Mouse (Mus musculus) adrenal gland, postnatal 36 days (tissue): ENCODE data around the gene Tns3. TPM values are rescaled to one million over a fixed set of nuclear protein-coding genes. Genes with fewer than 3 reads are reported as not detected.
A peak's percentile ranks its signal among the peaks of the same experiment; 100 is the strongest.

ENCODE experiments used
- DNase-seq, 2 experiments: peaks; one replicate each; pipeline ENCODE4 v3.0.0; 2021; ENCODE audit warnings: mixed read lengths in 1 of 2
- total RNA-seq, 2 experiments: library from RNA; stranded (reverse); gene quantifications; 2 replicates each; pipeline ENCODE4 v1.2.3; 2021

Gene Tns3
- total RNA-seq, 2 experiments from 2014 or later, result 46.9 to 60.6 TPM

DNA sequence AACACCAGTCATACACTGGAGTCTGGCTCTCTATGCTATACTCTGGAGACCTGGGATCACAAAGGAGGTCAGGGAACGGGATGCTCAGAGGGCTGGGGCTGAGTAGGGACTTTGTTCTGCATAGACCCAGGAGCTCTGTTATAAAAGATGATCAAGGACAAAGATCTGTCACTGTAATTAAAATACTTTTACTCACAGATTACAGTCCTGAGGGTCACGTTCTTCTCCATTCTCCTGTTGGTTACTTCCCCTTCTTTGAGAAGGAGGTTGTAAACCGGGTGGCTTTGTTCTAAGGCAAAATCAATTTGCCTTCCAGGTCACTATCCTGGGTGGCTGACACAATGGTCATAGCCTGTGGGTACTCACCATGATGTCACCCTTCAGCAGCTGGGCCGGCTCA lies 133.8 kb downstream of the Tns3 start:
- DNase-seq, result no peak

- DNase-seq, result no peak
Observed at GRCm38 (mm10) chr11:8530036-8530435, 134.3 kb downstream of the Tns3 start.

GRCm38 (mm10) chr11:8525463-8526145 lies 138.7 kb downstream of the Tns3 start:
- no peak for DNase-seq

- DNase-seq, result peak; percentile 86 to 90
Observed at GRCm38 (mm10) chr11:8523344-8524126, 140.8 kb downstream of the Tns3 start.

GRCm38 (mm10) chr11:8513359-8514253 lies 150.7 kb downstream of the Tns3 start:
- DNase-seq, result peak; percentile 48 to 54

- DNase-seq, result no peak
Observed at GRCm38 (mm10) chr11:8510294-8510693, 154.0 kb downstream of the Tns3 start.

DNA sequence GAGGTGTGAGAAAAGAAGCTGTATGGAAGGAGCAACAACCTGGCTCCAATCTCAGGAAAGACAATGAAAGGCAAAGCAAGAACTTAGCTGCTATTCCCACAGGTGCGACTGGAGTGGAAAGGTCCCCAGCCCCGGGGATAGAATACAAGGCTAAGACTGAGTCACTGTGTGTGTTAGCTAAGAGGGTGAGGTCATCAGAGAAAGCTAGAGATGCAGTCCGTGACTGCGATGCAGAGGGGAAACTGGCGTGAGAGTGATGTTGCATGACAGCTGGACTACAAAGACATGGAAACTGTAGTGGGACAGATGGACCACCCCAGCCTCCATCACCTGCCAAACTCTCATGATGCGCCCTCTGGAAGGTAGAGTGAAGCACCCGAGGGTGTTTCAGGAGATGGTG lies 154.7 kb downstream of the Tns3 start:
- DNase-seq, result peak; percentile 42 to 46

GRCm38 (mm10) chr11:8503735-8504134 lies 160.6 kb downstream of the Tns3 start:
- no peak for DNase-seq

DNA sequence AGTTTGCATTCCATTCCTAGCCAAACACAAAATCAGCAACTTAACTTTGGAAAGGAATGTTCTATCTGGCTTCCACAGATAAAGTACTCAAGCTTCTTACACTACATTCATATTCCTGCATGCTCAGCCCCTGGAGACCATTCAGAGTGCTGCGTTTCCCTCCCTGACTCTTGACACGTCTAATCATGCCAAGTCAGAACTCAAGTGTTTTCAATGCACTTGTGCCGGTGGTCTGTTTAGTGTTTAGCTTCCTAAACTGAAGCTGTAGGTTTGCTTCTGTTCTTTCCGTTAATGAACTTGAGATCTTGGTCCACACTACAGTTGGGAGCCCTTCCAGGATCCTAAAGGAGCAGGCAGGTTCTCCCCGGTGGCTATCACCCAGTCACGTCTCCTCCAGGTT lies 163.5 kb downstream of the Tns3 start:
- DNase-seq, result no peak

GRCm38 (mm10) chr11:8497136-8497535 lies 167.2 kb downstream of the Tns3 start:
- DNase-seq, result peak in 1 of 2 experiments; percentile 26

GRCm38 (mm10) chr11:8496686-8497085 lies 167.6 kb downstream of the Tns3 start:
- DNase-seq, result peak; percentile 21 to 44

DNA sequence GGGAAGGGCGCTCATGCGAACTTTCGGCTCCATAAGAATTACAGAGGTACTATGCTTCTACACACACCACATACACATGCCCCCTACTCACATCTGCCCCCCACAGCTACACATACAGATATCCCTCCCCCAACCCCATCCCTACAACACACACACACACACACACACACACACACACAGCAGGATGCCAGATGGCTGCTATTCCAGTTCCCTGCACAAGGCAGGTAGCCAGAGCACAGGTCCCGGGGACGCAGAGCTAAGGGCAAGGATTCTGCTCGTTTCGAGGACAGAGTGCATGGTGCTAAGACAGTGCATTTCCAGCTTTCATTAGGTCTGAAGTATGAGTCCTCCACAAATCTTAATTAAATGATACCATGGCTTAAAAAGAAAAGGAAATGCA lies 168.5 kb downstream of the Tns3 start:
- no peak for DNase-seq

- no peak for DNase-seq
Observed at GRCm38 (mm10) chr11:8495036-8495435, 169.3 kb downstream of the Tns3 start.

DNA sequence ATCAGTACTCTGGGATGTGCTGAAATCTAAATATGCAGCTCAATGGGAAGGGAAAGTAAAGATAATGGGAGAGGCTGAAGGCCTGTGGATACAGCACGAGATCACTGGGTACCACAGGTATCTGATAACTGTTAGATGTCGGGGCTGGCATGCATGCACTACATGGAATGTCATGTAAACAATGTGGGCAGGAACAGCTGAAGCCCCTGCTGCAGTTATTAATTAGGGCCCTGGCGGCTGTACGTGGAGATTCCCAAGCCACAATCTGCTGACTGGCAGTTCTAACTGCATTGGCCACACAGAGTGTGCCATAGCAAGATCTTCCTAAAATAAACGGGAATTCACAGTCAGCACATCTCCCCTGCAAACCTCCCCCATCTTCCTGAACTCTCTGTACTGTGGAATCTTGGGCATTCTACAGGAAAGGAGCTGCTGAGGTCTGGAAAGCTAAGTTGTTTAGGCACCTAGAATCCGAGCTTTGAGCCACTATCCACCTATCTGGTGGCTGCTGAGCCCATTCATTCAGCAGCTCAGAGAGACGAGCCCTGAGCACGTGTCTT lies 170.3 kb downstream of the Tns3 start:
- DNase-seq, result no peak

- DNase-seq, result no peak
Observed at GRCm38 (mm10) chr11:8492332-8492731, 172.0 kb downstream of the Tns3 start.

GRCm38 (mm10) chr11:8488248-8488647 lies 176.1 kb downstream of the Tns3 start:
- DNase-seq, result no peak

DNA sequence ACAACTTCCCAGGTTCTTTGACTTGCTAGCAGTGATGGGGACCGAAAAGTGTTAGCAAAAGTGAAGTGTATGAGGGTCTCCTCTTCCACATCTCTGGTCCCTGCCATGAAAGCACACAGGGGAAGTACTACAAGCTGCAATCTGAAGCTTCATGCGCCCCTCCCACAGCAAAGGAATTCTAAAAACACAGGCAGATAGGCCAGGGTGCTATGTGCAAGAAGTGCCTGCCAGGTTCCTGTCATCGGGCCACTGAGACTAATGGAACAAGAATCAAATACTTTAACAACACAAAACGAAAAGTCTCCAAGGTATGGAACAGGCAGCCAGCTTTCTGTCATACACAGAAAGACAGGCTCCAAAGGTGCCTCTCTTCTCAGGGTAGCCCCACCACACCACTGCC lies 177.8 kb downstream of the Tns3 start:
- no peak for DNase-seq

DNA sequence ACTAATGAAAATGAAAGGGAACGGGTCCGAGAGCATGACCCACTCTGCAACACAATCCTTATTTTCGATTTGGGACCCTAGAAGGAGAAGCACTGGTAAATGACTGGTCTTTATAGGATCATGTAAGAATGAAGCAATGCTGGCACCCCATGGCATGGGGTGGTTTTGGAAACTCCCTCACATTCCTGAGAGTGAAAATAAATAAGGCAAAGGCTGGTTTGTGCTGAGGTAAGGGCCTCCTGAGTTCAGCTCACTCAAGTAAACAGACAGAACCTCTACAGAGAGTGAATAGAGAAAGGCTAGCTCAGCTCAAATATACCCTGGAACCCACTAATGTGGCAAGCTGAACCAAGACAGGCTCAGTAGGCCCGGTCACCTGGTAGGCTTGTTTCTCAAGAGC lies 179.8 kb downstream of the Tns3 start:
- DNase-seq, result no peak

DNA sequence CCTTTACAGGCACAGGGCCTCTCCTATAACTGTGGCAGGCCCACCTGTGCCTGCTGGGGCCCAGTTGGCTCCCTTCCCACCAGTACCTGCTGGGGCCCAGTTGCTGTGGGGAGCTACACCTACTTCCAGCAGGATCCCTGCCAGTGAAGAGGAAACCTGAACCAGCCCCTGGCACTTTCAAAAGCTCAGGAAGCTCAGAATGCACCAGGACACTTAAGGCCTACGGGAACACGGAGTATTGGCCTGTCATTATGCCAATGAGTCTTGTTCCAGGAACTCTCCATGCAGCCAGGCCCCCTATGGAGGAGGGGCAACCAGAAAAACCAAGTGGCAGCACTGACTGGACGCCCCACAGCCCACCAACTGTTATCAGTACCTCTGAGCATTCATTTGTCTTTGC lies 181.6 kb downstream of the Tns3 start:
- no peak for DNase-seq

GRCm38 (mm10) chr11:8481962-8482361 lies 182.4 kb downstream of the Tns3 start:
- DNase-seq, result no peak

DNA sequence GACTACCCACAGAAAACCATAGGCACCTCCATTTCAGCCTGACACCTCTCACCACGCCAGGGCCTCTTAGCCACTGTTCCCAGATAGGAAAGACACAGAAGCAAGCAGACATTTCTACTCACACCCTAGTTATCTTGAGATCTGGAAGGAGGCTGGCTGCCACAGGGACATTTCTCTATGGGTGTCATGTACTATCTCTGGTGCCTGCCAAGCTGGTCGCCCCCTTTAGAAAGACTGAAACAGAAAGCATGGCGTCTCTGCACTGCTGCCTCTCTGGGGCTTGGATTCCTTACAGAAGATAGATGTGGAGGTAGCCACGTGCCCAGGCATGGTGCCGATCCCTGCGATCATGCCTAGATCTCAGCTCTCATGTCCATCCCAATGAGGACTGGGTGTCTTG lies 182.8 kb downstream of the Tns3 start:
- DNase-seq, result no peak

GRCm38 (mm10) chr11:8479858-8480257 lies 184.5 kb downstream of the Tns3 start:
- DNase-seq, result no peak
